Mouse (Mus musculus): Measurements from ENCODE around the gene Nek9.

Nek9 gene

GRCm38 (mm10) chr12:85346374-85346773 is 7.2 kb upstream of the Nek9 start:
- peak; percentile 12 to 62 for DNase-seq

- DNase-seq = no peak
Measured at GRCm38 (mm10) chr12:85345559-85345958, 6.4 kb upstream of the Nek9 start.

GRCm38 (mm10) chr12:85344252-85344651 is 5.1 kb upstream of the Nek9 start:
- no peak for DNase-seq

GRCm38 (mm10) chr12:85342310-85342709 is 3.1 kb upstream of the Nek9 start:
- DNase-seq = no peak

GRCm38 (mm10) chr12:85341131-85341530 is 2.0 kb upstream of the Nek9 start:
- peak in 1 of 2 experiments; percentile 23 for DNase-seq

- DNase-seq = no peak
Measured at GRCm38 (mm10) chr12:85339947-85340346, 785 bp upstream of the Nek9 start.

- DNase-seq = no peak
Measured at GRCm38 (mm10) chr12:85338815-85339214, 347 bp downstream of the Nek9 start.

- no peak for DNase-seq
Measured at GRCm38 (mm10) chr12:85337567-85338311, 1.4 kb downstream of the Nek9 start.

- no peak for DNase-seq
Measured at GRCm38 (mm10) chr12:85330153-85330552, 9.0 kb downstream of the Nek9 start.

GRCm38 (mm10) chr12:85308651-85309050 is 30.5 kb downstream of the Nek9 start:
- DNase-seq = peak; percentile 49 to 59

GRCm38 (mm10) chr12:85305247-85305892 is 33.8 kb downstream of the Nek9 start:
- peak; percentile 80 to 87 for DNase-seq

GRCm38 (mm10) chr12:85304725-85305124 is 34.4 kb downstream of the Nek9 start:
- no peak for DNase-seq

- DNase-seq = no peak
Measured at GRCm38 (mm10) chr12:85303256-85303655, 35.9 kb downstream of the Nek9 start.

- no peak for DNase-seq
Measured at GRCm38 (mm10) chr12:85298835-85299180, 40.4 kb downstream of the Nek9 start.

- DNase-seq = no peak
Measured at GRCm38 (mm10) chr12:85298127-85298834, 40.9 kb downstream of the Nek9 start.

GRCm38 (mm10) chr12:85297345-85297997 is 41.7 kb downstream of the Nek9 start:
- DNase-seq = no peak

- no peak for DNase-seq
Measured at GRCm38 (mm10) chr12:85296915-85297314, 42.2 kb downstream of the Nek9 start.

GRCm38 (mm10) chr12:85295506-85295905 is 43.7 kb downstream of the Nek9 start:
- DNase-seq = no peak

- no peak for DNase-seq
Measured at GRCm38 (mm10) chr12:85292906-85293305, 46.3 kb downstream of the Nek9 start.

GRCm38 (mm10) chr12:85292288-85292687 is 46.9 kb downstream of the Nek9 start:
- no peak for DNase-seq

GRCm38 (mm10) chr12:85291541-85291940 is 47.6 kb downstream of the Nek9 start:
- no peak for DNase-seq

GRCm38 (mm10) chr12:85290633-85291032 is 48.5 kb downstream of the Nek9 start:
- no peak for DNase-seq

All from cerebellum, postnatal 36 days (tissue).